Mouse (Mus musculus): ENCODE results near the gene Mgst3. TPM values are rescaled to one million over a fixed set of nuclear protein-coding genes. Genes with fewer than 3 reads are reported as not detected.
A peak's percentile ranks its signal among the peaks of the same experiment; 100 is the strongest.

Gene Mgst3
- polyA plus RNA-seq, 1 experiment = 272 TPM

- TF ChIP-seq CTCF (IDR thresholded peaks at IDR 0.05; ENCODE audit: borderline replicate concordance, insufficient read depth, low read depth, low read length) (no peak), POLR2A (IDR thresholded peaks at IDR 0.05; ENCODE audit: borderline replicate concordance, insufficient read depth, low read length) (no peak)
- 90% methylated on average over 5 of the region's 5 CpGs for WGBS
- DNase-seq = no peak
- Histone ChIP-seq H3K27me3 (ENCODE audit: control insufficient read depth, insufficient read depth, low read length) (no peaks in the 10 kb centered on the region), H3K4me1 (ENCODE audit: control insufficient read depth, insufficient read depth, low read length) (no peaks in the 10 kb centered on the region), H3K4me3 (replicated peaks; ENCODE audit: insufficient read depth, low read depth, low read length) (no peak overlapping the region), H3K27ac (ENCODE audit: insufficient read depth, low read length) (no peak overlapping the region)
These were observed 31.9 kb upstream of the Mgst3 start for GRCm38 (mm10) chr1:167425572-167425971.

- Histone ChIP-seq H3K27me3 (ENCODE audit: control insufficient read depth, insufficient read depth, low read length) (no peaks in the 10 kb centered on the region), H3K4me3 (replicated peaks; ENCODE audit: insufficient read depth, low read depth, low read length) (no peak overlapping the region), H3K27ac (ENCODE audit: insufficient read depth, low read length) (no peak overlapping the region), H3K4me1 (ENCODE audit: control insufficient read depth, insufficient read depth, low read length) (no peaks in the 10 kb centered on the region)
- no peak for DNase-seq
- TF ChIP-seq CTCF (IDR thresholded peaks at IDR 0.05; ENCODE audit: borderline replicate concordance, insufficient read depth, low read depth, low read length) (no peak), POLR2A (IDR thresholded peaks at IDR 0.05; ENCODE audit: borderline replicate concordance, insufficient read depth, low read length) (no peak)
- 45% methylated on average over 11 of the region's 11 CpGs for WGBS
These were observed 29.0 kb upstream of the Mgst3 start for GRCm38 (mm10) chr1:167422501-167423240.

GRCm38 (mm10) chr1:167414846-167415245, 21.2 kb upstream of the Mgst3 start:
- H3K27ac ChIP-seq (ENCODE audit: insufficient read depth, low read length) = no peak overlapping the region
- DNase-seq = peak; percentile 51 to 71
- TF ChIP-seq CTCF (IDR thresholded peaks at IDR 0.05; ENCODE audit: borderline replicate concordance, insufficient read depth, low read depth, low read length) (peak; percentile 93), POLR2A (IDR thresholded peaks at IDR 0.05; ENCODE audit: borderline replicate concordance, insufficient read depth, low read length) (no peak)
- 1% methylated on average over 7 of the region's 7 CpGs for WGBS
- H3K4me3 ChIP-seq (replicated peaks; ENCODE audit: insufficient read depth, low read depth, low read length) = no peak overlapping the region
- H3K4me1 ChIP-seq (ENCODE audit: control insufficient read depth, insufficient read depth, low read length) = no peaks in the 10 kb centered on the region
- no peaks in the 10 kb centered on the region for H3K27me3 ChIP-seq (ENCODE audit: control insufficient read depth, insufficient read depth, low read length)

GRCm38 (mm10) chr1:167411991-167412715, 18.5 kb upstream of the Mgst3 start:
- TF ChIP-seq CTCF (IDR thresholded peaks at IDR 0.05; ENCODE audit: borderline replicate concordance, insufficient read depth, low read depth, low read length) = no peak
- TF ChIP-seq POLR2A (IDR thresholded peaks at IDR 0.05; ENCODE audit: borderline replicate concordance, insufficient read depth, low read length) = no peak
- H3K4me1 ChIP-seq (ENCODE audit: control insufficient read depth, insufficient read depth, low read length) = no peaks in the 10 kb centered on the region
- no peak for DNase-seq
- no peak overlapping the region for H3K4me3 ChIP-seq (replicated peaks; ENCODE audit: insufficient read depth, low read depth, low read length)
- no peak overlapping the region for H3K27ac ChIP-seq (ENCODE audit: insufficient read depth, low read length)
- 71% methylated on average over 12 of the region's 12 CpGs for WGBS
- no peaks in the 10 kb centered on the region for H3K27me3 ChIP-seq (ENCODE audit: control insufficient read depth, insufficient read depth, low read length)

- H3K4me3 ChIP-seq (replicated peaks; ENCODE audit: insufficient read depth, low read depth, low read length) = no peak overlapping the region
- WGBS = 44% methylated on average over 4 of the region's 4 CpGs
- TF ChIP-seq CTCF (IDR thresholded peaks at IDR 0.05; ENCODE audit: borderline replicate concordance, insufficient read depth, low read depth, low read length) = no peak
- no peak for TF ChIP-seq POLR2A (IDR thresholded peaks at IDR 0.05; ENCODE audit: borderline replicate concordance, insufficient read depth, low read length)
These were observed 16.0 kb upstream of the Mgst3 start for GRCm38 (mm10) chr1:167409601-167410000.

GRCm38 (mm10) chr1:167405237-167405636, 11.6 kb upstream of the Mgst3 start:
- Histone ChIP-seq H3K27ac (ENCODE audit: insufficient read depth, low read length) (no peak overlapping the region), H3K4me3 (replicated peaks; ENCODE audit: insufficient read depth, low read depth, low read length) (no peak overlapping the region), H3K27me3 (ENCODE audit: control insufficient read depth, insufficient read depth, low read length) (no peaks in the 10 kb centered on the region), H3K4me1 (ENCODE audit: control insufficient read depth, insufficient read depth, low read length) (no peaks in the 10 kb centered on the region)
- 81% methylated on average over 4 of the region's 4 CpGs for WGBS
- no peak for DNase-seq
- TF ChIP-seq POLR2A (IDR thresholded peaks at IDR 0.05; ENCODE audit: borderline replicate concordance, insufficient read depth, low read length) = no peak
- no peak for TF ChIP-seq CTCF (IDR thresholded peaks at IDR 0.05; ENCODE audit: borderline replicate concordance, insufficient read depth, low read depth, low read length)

More at GRCm38 (mm10) chr1:167409601-167410000, 16.0 kb upstream of the Mgst3 start:
- no peak overlapping the region for H3K27ac ChIP-seq (ENCODE audit: insufficient read depth, low read length)
- no peaks in the 10 kb centered on the region for H3K27me3 ChIP-seq (ENCODE audit: control insufficient read depth, insufficient read depth, low read length)
- DNase-seq = no peak
- no peaks in the 10 kb centered on the region for H3K4me1 ChIP-seq (ENCODE audit: control insufficient read depth, insufficient read depth, low read length)

GRCm38 (mm10) chr1:167393281-167393680, 360 bp downstream of the Mgst3 start:
- peak overlapping the region; percentile 49 for H3K27ac ChIP-seq (ENCODE audit: insufficient read depth, low read length)
- peak overlapping the region; percentile 97 for H3K4me3 ChIP-seq (replicated peaks; ENCODE audit: insufficient read depth, low read depth, low read length)
- under 1% methylated on average over 15 of the region's 15 CpGs for WGBS
- H3K27me3 ChIP-seq (ENCODE audit: control insufficient read depth, insufficient read depth, low read length) = no peaks in the 10 kb centered on the region
- peaks cover 11% of the 10 kb centered on the region; the same call in 1 of the 2 replicates for H3K4me1 ChIP-seq (ENCODE audit: control insufficient read depth, insufficient read depth, low read length)
- DNase-seq = peak in 1 of 2 experiments; percentile 35
- no peak for TF ChIP-seq POLR2A (IDR thresholded peaks at IDR 0.05; ENCODE audit: borderline replicate concordance, insufficient read depth, low read length)
- TF ChIP-seq CTCF (IDR thresholded peaks at IDR 0.05; ENCODE audit: borderline replicate concordance, insufficient read depth, low read depth, low read length) = no peak

Data from cerebellum, adult 2 months (tissue).